Mouse (Mus musculus) left cerebral cortex, adult 2 months (tissue): ENCODE measurements at regions not wholly inside any gene's neighbourhood (a gene's known extent, or its start where the extent isn't known, plus 50 kb on each side); places are given as distances from the start of the nearest gene placed in this dataset.

Experiments
- DNase-seq, 2 experiments: peaks; one replicate each; pipeline ENCODE4 v3.0.0; 2021 to 2022; ENCODE audit warnings: low spot score in 2 of 2, mixed read lengths in 1 of 2; ENCODE audit errors: extremely low spot score in 1 of 2
- H3K27ac ChIP-seq: fragments of 200-600 bp; 2 replicates; pipeline ENCODE4 v1.8.1; 2022
- H3K4me3 ChIP-seq: fragments of 200-600 bp; 2 replicates; pipeline ENCODE4 v1.8.1; 2022
- CTCF ChIP-seq: fragments of 200-600 bp; IDR thresholded peaks from 2 replicates; pipeline ENCODE4 v1.8.1; 2022; ENCODE audit warnings: antibody characterized with exemption, mild to moderate bottlenecking, moderate library complexity
- intact Hi-C: fragments of 180-260 bp; cut with DNase I; formaldehyde crosslinking; loops from one replicate; pipeline ENCODE4 v1.15.1; 2025

DNA sequence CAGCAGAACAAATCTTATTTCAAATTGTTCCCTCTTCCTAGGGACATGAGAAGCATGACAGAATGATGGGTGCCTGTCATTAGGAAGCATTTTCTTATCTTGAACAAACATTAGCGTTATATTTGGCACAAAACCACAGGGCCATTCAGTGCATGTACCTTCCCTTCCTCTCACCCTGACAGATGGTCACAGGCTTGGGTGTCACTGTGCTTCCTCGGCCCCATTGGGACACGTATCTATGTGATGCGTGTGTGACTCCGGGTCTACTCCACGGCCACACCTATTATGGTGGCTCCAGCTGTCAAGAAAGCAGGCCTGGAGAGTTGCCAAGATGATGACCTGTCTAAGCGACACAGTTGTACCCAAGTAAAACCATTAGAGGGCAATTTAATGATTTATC lies 298.5 kb upstream of the Pabpc6 start:
- DNase-seq, result no peak
- Histone ChIP-seq H3K4me3 (no peak overlapping the region), H3K27ac (no peak overlapping the region)
- intact Hi-C loops, result no loop called here
- TF ChIP-seq CTCF, result no peak

DNA sequence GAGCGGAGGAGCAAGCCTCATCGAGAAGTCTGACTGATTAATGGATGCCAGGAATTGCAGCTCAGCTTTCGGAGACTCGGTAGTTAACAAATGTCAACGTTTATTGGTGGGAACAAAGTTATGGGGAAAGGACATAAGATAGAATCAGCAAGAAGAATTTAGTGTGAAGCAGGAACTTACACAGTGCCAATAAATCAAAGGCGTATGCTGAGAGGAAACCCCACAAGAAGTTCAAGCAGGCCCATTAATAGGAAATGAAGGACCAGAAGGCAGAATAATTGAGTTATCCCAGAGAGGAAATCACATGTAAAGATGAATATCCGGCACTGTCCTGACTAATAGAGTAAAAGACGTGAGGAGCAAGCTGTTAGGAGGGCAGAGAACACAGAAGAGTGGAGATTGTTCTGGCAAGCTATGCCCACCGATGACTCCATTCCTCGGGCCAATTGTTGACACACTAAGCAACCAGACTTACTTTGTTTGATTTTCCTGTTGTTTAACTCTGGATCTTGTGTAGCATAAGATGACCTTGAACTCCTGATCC lies 293.4 kb upstream of the Pabpc6 start:
- H3K27ac ChIP-seq, result no peak overlapping the region
- TF ChIP-seq CTCF, result no peak
- intact Hi-C loops, result no loop called here
- H3K4me3 ChIP-seq, result no peak overlapping the region
- no peak for DNase-seq

DNA sequence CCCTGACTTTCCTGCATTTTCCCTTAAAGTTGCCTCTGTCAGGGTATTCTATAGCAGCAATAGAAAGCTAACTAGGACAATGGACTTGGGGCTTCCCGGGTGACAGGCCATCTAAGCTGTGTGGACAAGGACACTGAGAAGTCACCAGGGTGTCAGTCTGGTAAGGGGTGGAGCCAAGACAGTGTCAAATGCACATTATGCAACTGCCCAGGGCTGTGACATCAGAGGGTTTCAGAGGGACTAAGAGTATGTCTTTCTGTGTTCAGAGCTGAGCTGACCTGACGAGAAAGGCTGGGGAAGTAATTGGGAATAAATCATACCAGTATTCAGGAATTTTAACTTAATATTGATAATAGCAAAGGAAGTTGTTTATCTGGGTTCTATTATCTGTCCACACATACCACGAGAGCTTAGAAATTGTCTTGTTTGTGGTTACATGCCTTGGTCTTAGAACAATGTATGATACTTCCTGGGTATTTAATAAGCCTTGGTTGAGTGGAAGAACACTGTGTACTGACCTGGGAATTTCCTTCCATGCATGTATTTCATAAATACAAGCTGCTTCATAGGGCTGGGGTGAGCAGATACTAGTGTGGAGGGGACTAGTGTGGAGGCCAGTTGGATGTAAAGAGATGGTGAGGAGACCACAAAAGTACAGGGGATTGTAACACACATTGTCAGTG lies 279.6 kb upstream of the Pabpc6 start:
- Histone ChIP-seq H3K4me3 (no peak overlapping the region), H3K27ac (no peak overlapping the region)
- no peak for TF ChIP-seq CTCF
- no peak for DNase-seq
- intact Hi-C loops, result no loop called here

DNA sequence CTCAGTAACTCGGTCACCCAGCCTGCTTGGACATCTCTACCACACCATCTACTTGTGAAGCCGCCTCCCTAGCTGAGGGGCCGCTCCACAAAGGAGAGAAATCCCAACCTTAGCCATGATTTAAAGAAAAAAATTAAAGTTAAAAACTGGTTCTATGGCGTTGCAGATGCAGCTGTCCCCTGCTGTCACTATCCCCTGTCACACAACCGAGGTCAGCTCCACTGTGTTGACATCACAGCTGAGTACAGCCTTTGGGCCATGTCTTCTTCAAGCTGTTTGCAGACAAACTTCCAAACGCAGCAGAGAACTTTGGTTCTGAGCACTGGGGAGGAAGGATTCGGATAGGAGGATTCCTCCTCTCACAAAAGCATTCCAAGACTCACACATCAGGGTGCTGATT lies 278.1 kb upstream of the Pabpc6 start:
- no peak for DNase-seq
- Histone ChIP-seq H3K4me3 (no peak overlapping the region), H3K27ac (no peak overlapping the region)
- intact Hi-C loops, result no loop called here
- no peak for TF ChIP-seq CTCF

GRCm38 (mm10) chr17:9944513-9944912 lies 275.0 kb upstream of the Pabpc6 start:
- no peak overlapping the region for H3K27ac ChIP-seq
- no peak overlapping the region for H3K4me3 ChIP-seq
- peak; percentile 16; the same call in 1 of the 2 replicates for TF ChIP-seq CTCF
- intact Hi-C loops, result no loop called here
- DNase-seq, result no peak

DNA sequence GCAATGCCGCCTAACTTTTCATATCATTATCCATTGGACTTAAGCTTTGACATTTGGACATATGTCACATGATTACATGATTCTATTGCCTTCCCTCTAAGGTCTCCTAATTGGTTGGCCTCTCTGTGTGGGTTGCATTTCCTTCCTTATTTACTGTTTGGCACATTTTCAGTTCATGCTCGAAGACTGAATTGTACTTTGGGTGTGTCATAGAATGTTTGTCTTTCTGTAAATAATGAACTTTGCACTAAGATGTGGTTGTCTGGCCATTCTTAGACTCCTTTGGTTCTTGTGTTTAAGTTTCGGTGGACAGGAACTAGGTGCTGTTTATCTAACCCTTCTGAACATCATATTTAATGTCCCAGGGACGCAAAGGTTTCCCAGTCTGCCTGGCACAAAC lies 272.7 kb upstream of the Pabpc6 start:
- no peak overlapping the region for H3K27ac ChIP-seq
- intact Hi-C loops, result no loop called here
- no peak for DNase-seq
- no peak overlapping the region for H3K4me3 ChIP-seq
- TF ChIP-seq CTCF, result no peak

- Histone ChIP-seq H3K27ac (no peak overlapping the region), H3K4me3 (no peak overlapping the region)
- DNase-seq, result no peak
- intact Hi-C loops, result no loop called here
- no peak for TF ChIP-seq CTCF
These were observed 270.1 kb upstream of the Pabpc6 start for GRCm38 (mm10) chr17:9939576-9939975.

DNA sequence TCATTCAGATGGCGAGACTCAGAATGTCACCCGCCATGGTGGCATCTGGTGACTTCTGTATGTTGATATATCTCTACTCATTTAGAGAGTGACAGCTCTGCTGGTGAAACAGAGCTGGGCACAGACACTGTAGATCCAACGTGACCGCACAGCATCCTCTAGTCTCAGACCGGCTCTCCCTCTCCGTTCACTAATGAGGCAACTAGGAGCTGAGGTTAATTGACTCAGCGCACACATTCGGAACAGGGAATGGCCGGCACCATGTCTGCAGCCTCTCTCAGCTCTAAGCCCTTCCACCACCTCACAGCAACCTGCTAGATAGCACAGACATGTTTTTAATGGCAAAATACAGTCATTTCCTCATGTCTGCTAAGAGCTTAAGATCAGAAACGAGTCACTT lies 268.9 kb upstream of the Pabpc6 start:
- TF ChIP-seq CTCF, result no peak
- H3K4me3 ChIP-seq, result no peak overlapping the region
- no peak for DNase-seq
- no peak overlapping the region for H3K27ac ChIP-seq
- intact Hi-C loops, result no loop called here

- no peak overlapping the region for H3K4me3 ChIP-seq
- H3K27ac ChIP-seq, result no peak overlapping the region
- no peak for DNase-seq
- no peak for TF ChIP-seq CTCF
- intact Hi-C loops, result no loop called here
These were observed 267.7 kb upstream of the Pabpc6 start for GRCm38 (mm10) chr17:9937211-9937610.

GRCm38 (mm10) chr17:9932186-9932585 lies 262.7 kb upstream of the Pabpc6 start:
- no peak for DNase-seq
- Histone ChIP-seq H3K4me3 (no peak overlapping the region), H3K27ac (no peak overlapping the region)
- intact Hi-C loops, result no loop called here
- no peak for TF ChIP-seq CTCF

GRCm38 (mm10) chr17:9931526-9931925 lies 262.0 kb upstream of the Pabpc6 start:
- Histone ChIP-seq H3K27ac (no peak overlapping the region), H3K4me3 (no peak overlapping the region)
- intact Hi-C loops, result no loop called here
- DNase-seq, result no peak
- TF ChIP-seq CTCF, result no peak

DNA sequence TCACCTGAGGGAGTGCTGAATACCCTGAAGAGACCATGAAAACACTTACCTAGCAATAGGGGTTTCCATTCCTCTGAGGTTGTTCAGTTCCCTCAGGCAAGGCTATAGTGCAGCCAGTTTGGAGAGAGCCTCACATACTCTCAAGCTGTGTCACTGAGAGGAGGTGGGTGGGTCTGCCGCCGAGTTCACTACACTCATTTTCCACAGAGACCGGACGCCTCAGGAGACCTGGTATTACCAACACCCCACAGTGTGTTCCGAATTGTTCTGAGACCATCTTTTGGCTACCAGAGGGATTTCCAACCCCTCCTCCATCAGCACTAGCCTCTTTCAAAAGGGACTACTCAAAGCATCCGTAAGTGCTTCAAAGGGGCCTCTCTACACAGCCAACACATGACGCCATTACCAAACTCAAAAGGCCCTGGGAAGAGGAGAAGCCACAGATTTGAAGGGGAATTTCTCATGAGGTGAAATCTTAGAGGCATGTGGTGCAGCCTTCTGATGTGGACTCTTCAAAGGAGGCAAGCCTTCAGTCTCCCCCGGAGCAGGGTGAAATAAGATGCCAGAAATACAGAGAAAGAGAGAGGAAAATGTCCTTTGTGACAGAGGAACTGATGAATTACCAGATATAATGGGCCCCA lies 260.1 kb upstream of the Pabpc6 start:
- intact Hi-C loops, result no loop called here
- H3K4me3 ChIP-seq, result no peak overlapping the region
- no peak for DNase-seq
- H3K27ac ChIP-seq, result no peak overlapping the region
- TF ChIP-seq CTCF, result no peak

DNA sequence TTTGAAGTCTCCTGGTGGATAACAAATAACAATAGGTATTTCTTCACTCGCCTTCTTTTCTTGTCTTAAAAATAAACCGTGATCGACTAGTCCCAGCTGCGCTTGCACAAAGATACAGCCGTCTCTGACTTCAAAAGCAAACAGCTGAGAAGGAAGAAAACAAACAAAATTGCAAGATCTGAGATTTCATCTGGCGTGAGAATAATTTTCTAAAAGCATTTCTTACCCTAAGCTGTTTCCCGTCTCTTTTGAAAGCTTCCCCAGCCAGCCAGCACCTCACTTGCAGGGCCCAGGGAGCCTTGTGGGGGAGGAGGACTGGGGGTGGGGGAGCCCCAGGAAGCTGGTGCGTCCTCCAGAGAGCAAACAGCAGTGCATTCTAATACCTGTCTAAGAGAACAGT lies 258.2 kb upstream of the Pabpc6 start:
- intact Hi-C loops, result no loop called here
- DNase-seq, result no peak
- Histone ChIP-seq H3K27ac (peak overlapping the region; percentile 53; the same call in 1 of the 2 replicates), H3K4me3 (no peak overlapping the region)
- TF ChIP-seq CTCF, result no peak
